Mouse (Mus musculus): Measurements from ENCODE around the gene H2-T24. TPM values are rescaled to one million over a fixed set of nuclear protein-coding genes. Genes with fewer than 3 reads are reported as not detected.
"Not testable (repeated sequence)": the region's sequence is repeated elsewhere in the genome, so short reads cannot be mapped to it uniquely, and the experiment has no call there.

The H2-T24 gene
- total RNA-seq, 1 experiment from 2014 or later: 6.4 TPM

GRCm38 (mm10) chr17:36023710-36024654 is 3.6 kb upstream of the H2-T24 start:
- no peak for DNase-seq

- no peak for DNase-seq
These were observed 2.6 kb upstream of the H2-T24 start for GRCm38 (mm10) chr17:36022922-36023321.

- no peak for DNase-seq
These were observed 1.7 kb upstream of the H2-T24 start for GRCm38 (mm10) chr17:36022098-36022497.

- DNase-seq: no peak
These were observed 949 bp upstream of the H2-T24 start for GRCm38 (mm10) chr17:36021309-36021708.

GRCm38 (mm10) chr17:36019519-36019918 is 841 bp downstream of the H2-T24 start:
- no peak for DNase-seq

- no peak for DNase-seq
These were observed 1.4 kb downstream of the H2-T24 start for GRCm38 (mm10) chr17:36018979-36019378.

- DNase-seq: no peak
These were observed 3.3 kb downstream of the H2-T24 start for GRCm38 (mm10) chr17:36017046-36017445.

GRCm38 (mm10) chr17:36014977-36015376 is 5.4 kb downstream of the H2-T24 start:
- DNase-seq: no peak

GRCm38 (mm10) chr17:36004409-36004808 is 16.0 kb downstream of the H2-T24 start:
- not testable (repeated sequence) for DNase-seq

- DNase-seq: no peak
These were observed 17.0 kb downstream of the H2-T24 start for GRCm38 (mm10) chr17:36003331-36003730.

GRCm38 (mm10) chr17:36001966-36002365 is 18.4 kb downstream of the H2-T24 start:
- no peak for DNase-seq

GRCm38 (mm10) chr17:36001121-36001897 is 19.1 kb downstream of the H2-T24 start:
- no peak for DNase-seq

- DNase-seq: no peak
These were observed 20.0 kb downstream of the H2-T24 start for GRCm38 (mm10) chr17:36000349-36000748.

- no peak for DNase-seq
These were observed 21.0 kb downstream of the H2-T24 start for GRCm38 (mm10) chr17:35999356-35999755.

GRCm38 (mm10) chr17:35998545-35999305 is 21.6 kb downstream of the H2-T24 start:
- DNase-seq: no peak

- no peak for DNase-seq
These were observed 22.4 kb downstream of the H2-T24 start for GRCm38 (mm10) chr17:35997713-35998510.

GRCm38 (mm10) chr17:35996949-35997348 is 23.4 kb downstream of the H2-T24 start:
- DNase-seq: peak; percentile 90

GRCm38 (mm10) chr17:35994879-35995240 is 25.5 kb downstream of the H2-T24 start:
- no peak for DNase-seq

GRCm38 (mm10) chr17:35994175-35994878 is 26.0 kb downstream of the H2-T24 start:
- peak; percentile 78 for DNase-seq

- peak; percentile 80 for DNase-seq
These were observed 26.7 kb downstream of the H2-T24 start for GRCm38 (mm10) chr17:35993675-35994074.

- DNase-seq: no peak
These were observed 28.6 kb downstream of the H2-T24 start for GRCm38 (mm10) chr17:35991781-35992180.

Measured in adrenal gland, postnatal 25 days (tissue).